Mouse (Mus musculus): ENCODE data around the gene Ppp4r1.

- no peak for TF ChIP-seq CTCF (IDR thresholded peaks at IDR 0.05; ENCODE audit: low read depth)
- no peak for TF ChIP-seq EP300 (optimal IDR thresholded peaks at IDR 0.05)
These were observed 18.1 kb downstream of the Ppp4r1 start for GRCm38 (mm10) chr17:65800451-65800850.

Data from stomach, postnatal 0 days (tissue).